Mouse (Mus musculus) heart, embryonic 15.5 days (tissue): ENCODE data around the gene Atp5d. TPM values are rescaled to one million over a fixed set of nuclear protein-coding genes. Genes with fewer than 3 reads are reported as not detected.

Experiments
- ATAC-seq: fragments of 200-750 bp; cut with Nextera tagmentation; replicated peaks from 2 replicates; pipeline ENCODE4 v1.8.0; 2017; ENCODE audit warnings: low read depth, moderate TSS enrichment; ENCODE audit not compliant: insufficient number of reproducible peaks, insufficient read depth, low FRiP score
- H3K27ac ChIP-seq: fragments of 300-500 bp; sonication (generic); 2 replicates; pipeline ENCODE4 v1.5.1; 2015; ENCODE audit warnings: mild to moderate bottlenecking, inconsistent platforms
- H3K27me3 ChIP-seq: fragments of 300-500 bp; sonication (generic); 2 replicates; pipeline ENCODE4 v1.6.1; 2015; ENCODE audit warnings: inconsistent platforms
- H3K36me3 ChIP-seq: fragments of 300-500 bp; sonication (generic); 2 replicates; pipeline ENCODE4 v1.6.1; 2015; ENCODE audit warnings: mild to moderate bottlenecking, inconsistent platforms
- H3K4me1 ChIP-seq: fragments of 300-500 bp; sonication (generic); replicated peaks from 2 replicates; pipeline ENCODE4 v1.6.1; 2015; ENCODE audit warnings: inconsistent platforms
- H3K4me2 ChIP-seq: fragments of 300-500 bp; sonication (generic); 2 replicates; pipeline ENCODE4 v1.6.1; 2015; ENCODE audit warnings: inconsistent platforms, mild to moderate bottlenecking, moderate library complexity
- H3K4me3 ChIP-seq: fragments of 300-500 bp; sonication (generic); 2 replicates; pipeline ENCODE4 v1.5.1; 2015; ENCODE audit warnings: mild to moderate bottlenecking, inconsistent platforms
- H3K9ac ChIP-seq: fragments of 300-500 bp; sonication (generic); 2 replicates; pipeline ENCODE4 v1.6.1; 2015; ENCODE audit warnings: mild to moderate bottlenecking, inconsistent platforms
- H3K9me3 ChIP-seq: fragments of 300-500 bp; sonication (generic); replicated peaks from 2 replicates; pipeline ENCODE4 v1.6.1; 2016; ENCODE audit warnings: inconsistent platforms
- WGBS: fragments of 180-500 bp; shearing (Covaris S2); methylation state at CpG from one replicate; pipeline ENCODE4 v1.1.7; 2015; ENCODE audit warnings: mixed read lengths; 5-methylcytosine and 5-hydroxymethylcytosine counted together
- polyA plus RNA-seq: library from polyadenylated mRNA; unstranded; fragments of >200 nt; fragmentation: Nextera tagmentation; extraction: Ambion mirVana; gene quantifications from 2 replicates; pipeline ENCODE4 v1.2.1, GENCODE M21; 2015

The Atp5d gene
- polyA plus RNA-seq, 1 experiment from 2014 or later: 962 TPM

DNA sequence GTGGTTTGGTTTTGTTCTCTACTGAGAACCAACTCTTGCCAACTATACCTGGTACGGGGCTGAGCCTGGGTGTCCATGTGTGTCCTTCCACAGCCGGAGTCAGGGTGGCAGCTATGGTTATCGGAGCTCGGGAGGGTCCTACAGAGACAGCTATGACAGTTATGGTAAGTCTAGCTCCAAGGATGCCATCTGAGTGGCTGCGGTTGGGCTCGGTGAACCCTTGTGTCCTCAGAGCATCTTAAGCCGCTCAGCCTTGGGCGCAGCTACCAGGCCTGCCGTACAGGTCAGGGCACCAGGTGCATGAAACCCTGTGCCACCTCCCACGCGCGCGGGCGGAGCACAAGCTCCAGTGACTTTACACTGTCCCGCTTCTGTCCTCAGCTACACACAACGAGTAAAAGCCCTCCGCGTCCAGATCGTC lies 32.2 kb downstream of the Atp5d start:
- Histone ChIP-seq H3K9ac (no peak overlapping the region), H3K4me1 (peaks cover 48% of the 10 kb centered on the region), H3K27ac (no peak overlapping the region), H3K4me3 (no peak overlapping the region), H3K36me3 (peaks cover 25% of the 10 kb centered on the region), H3K4me2 (no peak overlapping the region), H3K27me3 (no peaks in the 10 kb centered on the region), H3K9me3 (no peaks in the 10 kb centered on the region)
- 93% methylated on average over 19 of the region's 19 CpGs for WGBS
- no peak for ATAC-seq

DNA sequence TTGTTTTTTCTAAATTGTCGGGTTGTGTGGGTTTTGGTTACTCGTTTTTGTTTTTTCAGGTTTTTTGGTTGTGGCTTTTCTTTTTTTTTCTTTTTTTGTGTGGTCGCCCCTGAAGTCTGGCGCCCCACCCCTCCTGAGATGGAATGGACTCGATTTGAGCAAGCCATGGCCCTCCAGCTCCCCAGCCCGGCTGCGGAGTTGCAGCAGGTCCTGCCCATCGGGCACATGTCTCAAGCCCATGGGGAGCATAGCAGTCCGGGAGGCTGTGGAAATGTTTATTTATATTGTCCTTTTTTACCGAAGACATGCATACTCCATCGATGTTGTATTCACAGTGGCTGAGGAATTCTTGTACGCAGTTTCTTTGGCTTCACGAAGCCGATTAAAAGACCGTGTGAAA lies 32.8 kb downstream of the Atp5d start:
- no peak overlapping the region for H3K4me3 ChIP-seq
- no peaks in the 10 kb centered on the region for H3K27me3 ChIP-seq
- peaks cover 25% of the 10 kb centered on the region for H3K36me3 ChIP-seq
- ATAC-seq: no peak
- no peak overlapping the region for H3K9ac ChIP-seq
- 89% methylated on average over 15 of the region's 15 CpGs for WGBS
- no peaks in the 10 kb centered on the region for H3K9me3 ChIP-seq
- H3K4me1 ChIP-seq: peaks cover 45% of the 10 kb centered on the region
- H3K27ac ChIP-seq: no peak overlapping the region
- H3K4me2 ChIP-seq: no peak overlapping the region

DNA sequence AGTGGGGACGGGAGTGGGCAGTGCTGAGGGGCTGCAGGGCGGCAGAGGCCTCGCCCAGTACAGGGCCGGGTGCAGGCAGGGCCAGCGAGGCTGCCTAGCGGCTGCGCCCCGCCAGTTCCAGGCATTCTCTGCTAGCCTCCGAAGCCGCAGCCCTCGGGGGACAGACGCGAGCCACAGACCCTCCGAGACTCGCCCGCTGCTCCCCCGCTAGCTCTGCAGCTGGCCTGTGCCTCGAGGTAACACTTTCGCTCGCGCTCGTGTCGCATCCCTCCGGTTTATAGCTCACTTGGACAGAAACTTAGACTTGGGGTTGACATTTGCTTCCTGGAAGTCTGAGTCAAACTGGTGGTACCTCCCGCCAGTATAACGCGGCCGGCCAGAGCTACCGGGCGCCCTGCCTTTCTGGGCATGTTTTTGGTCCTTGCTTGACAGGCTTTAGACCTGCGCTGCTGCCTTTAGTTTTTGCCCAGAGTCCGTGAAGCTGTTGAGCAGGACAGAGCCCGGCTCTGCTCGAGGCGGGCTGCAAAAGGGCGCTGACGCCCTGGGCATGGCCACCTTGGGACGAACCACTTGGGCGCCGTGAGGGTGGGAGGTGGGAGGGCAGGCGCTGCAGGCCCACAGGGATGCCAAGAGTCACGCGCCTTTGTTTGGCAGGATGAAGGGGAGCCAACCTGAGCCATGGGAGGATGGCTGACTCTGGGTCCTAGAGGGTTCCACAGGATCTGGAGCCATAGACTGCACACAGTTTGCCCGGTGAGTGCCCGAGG lies 33.5 kb downstream of the Atp5d start:
- peak overlapping the region; percentile 88 for H3K27ac ChIP-seq
- H3K4me2 ChIP-seq: peak overlapping the region; percentile 76
- H3K4me1 ChIP-seq: peaks cover 39% of the 10 kb centered on the region
- peaks cover 25% of the 10 kb centered on the region for H3K36me3 ChIP-seq
- H3K4me3 ChIP-seq: peak overlapping the region; percentile 71; the same call in 1 of the 2 replicates
- WGBS: 83% methylated on average over 45 of the region's 45 CpGs
- 0 out of 2 replicates have a peak overlapping the region, but pooled peaks have one; percentile 66 for H3K9ac ChIP-seq
- no peak for ATAC-seq
- no peaks in the 10 kb centered on the region for H3K27me3 ChIP-seq
- H3K9me3 ChIP-seq: no peaks in the 10 kb centered on the region

DNA sequence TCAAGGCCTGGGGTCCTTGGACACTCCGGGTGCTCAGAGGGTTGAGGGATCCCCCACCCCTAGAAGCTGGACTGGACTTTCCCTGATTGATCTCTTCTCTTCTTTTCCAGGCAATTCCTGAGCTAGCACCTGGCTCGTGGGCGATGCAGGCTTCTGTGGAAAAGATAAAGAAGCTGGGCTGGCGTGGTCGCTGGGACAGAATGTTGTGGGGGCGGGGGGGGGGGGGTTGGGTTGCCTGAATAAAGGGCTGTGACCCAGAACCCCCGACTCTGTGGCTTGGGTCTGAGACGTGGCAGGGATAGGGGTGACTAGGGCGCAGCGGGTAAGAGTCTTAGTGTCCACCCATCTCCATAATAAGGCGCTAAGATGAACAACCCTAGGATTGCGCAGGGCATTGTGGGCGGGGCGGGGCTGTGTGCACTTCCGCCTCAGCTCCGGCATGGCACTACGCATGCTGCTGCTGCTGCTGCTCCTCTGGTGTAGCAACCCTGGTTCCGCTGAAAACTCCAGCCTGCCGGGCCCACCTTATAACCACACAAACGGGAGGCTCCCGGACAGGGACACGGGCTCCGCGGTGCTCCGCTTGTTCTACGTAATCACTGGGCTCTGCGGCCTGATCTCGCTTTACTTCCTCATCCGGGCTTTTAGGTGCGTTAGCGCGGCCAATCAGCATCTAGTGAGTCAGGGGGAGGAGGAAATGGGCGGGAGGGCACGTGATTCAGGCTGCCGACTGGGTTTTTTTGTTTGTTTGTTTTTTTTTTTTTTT lies 34.3 kb downstream of the Atp5d start, which contains the start of gene 1600002K03Rik:
1600002K03Rik (plus strand) TSS at position 418 of the 766 bp plus-strand sequence.
- ATAC-seq: peak; percentile 58
- Histone ChIP-seq H3K27me3 (no peaks in the 10 kb centered on the region), H3K36me3 (peaks cover 25% of the 10 kb centered on the region), H3K9me3 (no peaks in the 10 kb centered on the region), H3K27ac (peak within 1 kb of the TSS; percentile 88), H3K4me3 (peak within 1 kb of the TSS; percentile 71), H3K4me1 (peaks cover 39% of the 10 kb centered on the region), H3K9ac (peak within 1 kb of the TSS; percentile 66), H3K4me2 (peak within 1 kb of the TSS; percentile 76)
- WGBS: 4% methylated on average over 35 of the region's 35 CpGs

DNA sequence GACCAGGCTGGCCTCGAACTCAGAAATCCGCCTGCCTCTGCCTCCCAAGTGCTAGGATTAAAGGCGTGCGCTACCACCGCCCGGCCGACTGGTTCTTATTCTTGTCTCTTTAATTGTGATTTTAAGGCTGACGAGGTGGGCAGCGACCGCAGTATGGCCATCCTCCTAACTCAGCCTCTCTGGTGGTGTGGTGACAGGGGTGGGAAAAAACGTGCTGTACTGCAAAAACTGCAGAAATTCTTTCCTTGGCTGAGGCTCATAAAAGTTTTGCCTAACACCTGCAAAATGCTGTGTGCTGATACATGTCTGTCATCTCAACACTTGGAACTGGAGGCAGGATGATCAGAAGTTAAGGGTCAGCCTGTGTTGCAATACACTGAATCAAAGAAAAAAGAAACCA lies 34.9 kb downstream of the Atp5d start:
- H3K36me3 ChIP-seq: peaks cover 25% of the 10 kb centered on the region
- 5% methylated on average over 11 of the region's 11 CpGs for WGBS
- H3K9me3 ChIP-seq: no peaks in the 10 kb centered on the region
- H3K4me2 ChIP-seq: peak overlapping the region; percentile 76
- ATAC-seq: no peak
- peaks cover 44% of the 10 kb centered on the region for H3K4me1 ChIP-seq
- peak overlapping the region; percentile 88 for H3K27ac ChIP-seq
- peak overlapping the region; percentile 71 for H3K4me3 ChIP-seq
- no peaks in the 10 kb centered on the region for H3K27me3 ChIP-seq
- peak overlapping the region; percentile 66 for H3K9ac ChIP-seq

DNA sequence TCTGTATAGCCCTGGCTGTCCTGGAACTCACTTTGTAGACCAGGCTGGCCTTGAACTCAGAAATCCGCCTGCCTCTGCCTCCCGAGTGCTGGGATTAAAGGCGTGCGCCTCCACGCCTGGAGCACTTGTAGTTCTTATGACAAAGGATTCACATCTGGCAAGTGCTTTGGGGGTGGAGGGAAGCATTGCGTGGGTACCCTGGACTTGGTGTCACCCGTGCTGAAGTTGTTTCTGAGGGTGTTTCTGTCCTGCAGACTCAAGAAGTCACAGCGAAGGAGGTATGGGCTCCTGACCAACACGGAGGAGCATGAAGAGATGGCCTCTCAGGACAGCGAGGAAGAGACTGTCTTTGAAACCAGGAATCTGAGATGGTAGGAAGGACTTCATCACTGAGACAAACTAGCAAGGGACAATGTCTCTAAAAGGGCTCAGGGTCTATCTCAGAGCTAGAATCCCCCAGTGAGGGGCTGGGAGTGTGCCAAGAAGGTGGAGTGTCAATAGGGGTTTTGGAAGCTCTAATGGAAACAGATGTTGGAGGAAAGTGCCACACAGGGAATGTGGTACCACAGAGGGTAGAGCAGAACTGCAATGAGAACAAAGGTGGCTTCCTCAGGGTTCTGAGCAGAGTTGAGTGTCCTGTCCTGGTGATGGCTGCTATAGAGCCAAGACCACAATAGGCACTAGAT lies 35.7 kb downstream of the Atp5d start:
- H3K9ac ChIP-seq: no peak overlapping the region
- 84% methylated on average over 10 of the region's 10 CpGs for WGBS
- H3K4me2 ChIP-seq: no peak overlapping the region
- ATAC-seq: no peak
- H3K27ac ChIP-seq: no peak overlapping the region
- H3K27me3 ChIP-seq: no peaks in the 10 kb centered on the region
- no peak overlapping the region for H3K4me3 ChIP-seq
- peaks cover 41% of the 10 kb centered on the region for H3K4me1 ChIP-seq
- peaks cover 25% of the 10 kb centered on the region for H3K36me3 ChIP-seq
- no peaks in the 10 kb centered on the region for H3K9me3 ChIP-seq

DNA sequence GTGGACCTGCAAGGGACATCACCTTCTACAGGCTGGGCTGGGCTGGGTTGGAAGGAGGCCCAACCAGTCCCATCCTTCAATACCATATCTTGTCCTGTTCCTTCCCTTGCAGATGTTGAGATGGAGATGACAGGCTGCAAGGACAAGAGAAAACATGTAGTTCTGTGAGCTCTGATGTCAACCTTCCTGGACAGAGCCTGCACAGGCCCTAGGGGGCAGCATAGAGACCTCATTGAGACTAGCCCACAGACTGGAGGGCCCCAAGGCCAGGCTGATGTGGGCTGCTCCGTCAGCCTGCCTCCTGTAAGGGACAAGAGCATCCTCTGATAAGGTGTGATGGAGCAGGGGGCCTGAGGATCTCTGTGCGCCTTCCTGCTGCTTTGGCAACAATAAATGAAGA lies 36.3 kb downstream of the Atp5d start:
- Histone ChIP-seq H3K27me3 (no peaks in the 10 kb centered on the region), H3K27ac (no peak overlapping the region), H3K9ac (no peak overlapping the region), H3K36me3 (peaks cover 25% of the 10 kb centered on the region), H3K4me1 (peaks cover 38% of the 10 kb centered on the region), H3K4me2 (no peak overlapping the region), H3K4me3 (no peak overlapping the region), H3K9me3 (no peaks in the 10 kb centered on the region)
- WGBS: 43% methylated on average over 2 of the region's 2 CpGs
- ATAC-seq: no peak

DNA sequence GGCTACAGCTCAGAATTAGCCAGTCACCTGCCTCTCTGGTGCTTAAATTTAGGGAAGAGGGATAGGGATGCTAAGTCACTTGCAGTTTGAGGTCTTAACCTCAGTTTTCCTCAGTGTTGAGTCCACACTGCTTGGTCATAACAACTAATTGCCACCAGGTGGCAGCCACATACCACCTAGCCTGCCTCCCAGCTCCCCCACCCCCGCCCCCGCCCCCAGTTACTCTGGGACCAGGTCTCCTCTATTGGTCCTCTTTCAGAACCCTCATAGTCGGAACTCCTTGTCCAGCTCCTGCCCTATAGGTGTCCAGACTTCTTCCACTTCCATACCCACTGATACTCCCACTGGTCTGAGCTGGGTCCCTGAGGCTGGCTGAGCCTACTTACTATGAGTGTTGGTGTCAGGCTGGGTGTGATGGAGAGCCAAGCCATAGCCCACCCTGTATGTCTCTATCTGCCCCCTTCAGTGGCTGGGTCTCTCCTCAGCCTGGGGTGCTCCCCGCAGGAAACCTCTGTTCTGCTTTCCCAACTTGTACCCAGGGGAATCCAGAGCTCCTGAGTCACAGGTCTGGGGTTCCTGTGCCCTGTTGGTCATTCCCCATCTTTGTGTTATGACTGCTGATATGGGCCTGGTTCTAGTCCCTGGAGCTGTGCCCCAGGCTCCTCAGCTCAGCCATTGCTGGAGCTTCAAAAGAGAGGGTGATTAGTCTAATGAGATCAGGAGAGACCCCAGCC lies 37.3 kb downstream of the Atp5d start:
- no peaks in the 10 kb centered on the region for H3K27me3 ChIP-seq
- WGBS: 17% methylated on average over 4 of the region's 4 CpGs
- H3K4me1 ChIP-seq: peaks cover 43% of the 10 kb centered on the region
- peaks cover 15% of the 10 kb centered on the region for H3K36me3 ChIP-seq
- no peaks in the 10 kb centered on the region for H3K9me3 ChIP-seq
- H3K4me3 ChIP-seq: no peak overlapping the region
- H3K9ac ChIP-seq: no peak overlapping the region
- H3K27ac ChIP-seq: no peak overlapping the region
- no peak for ATAC-seq
- no peak overlapping the region for H3K4me2 ChIP-seq

DNA sequence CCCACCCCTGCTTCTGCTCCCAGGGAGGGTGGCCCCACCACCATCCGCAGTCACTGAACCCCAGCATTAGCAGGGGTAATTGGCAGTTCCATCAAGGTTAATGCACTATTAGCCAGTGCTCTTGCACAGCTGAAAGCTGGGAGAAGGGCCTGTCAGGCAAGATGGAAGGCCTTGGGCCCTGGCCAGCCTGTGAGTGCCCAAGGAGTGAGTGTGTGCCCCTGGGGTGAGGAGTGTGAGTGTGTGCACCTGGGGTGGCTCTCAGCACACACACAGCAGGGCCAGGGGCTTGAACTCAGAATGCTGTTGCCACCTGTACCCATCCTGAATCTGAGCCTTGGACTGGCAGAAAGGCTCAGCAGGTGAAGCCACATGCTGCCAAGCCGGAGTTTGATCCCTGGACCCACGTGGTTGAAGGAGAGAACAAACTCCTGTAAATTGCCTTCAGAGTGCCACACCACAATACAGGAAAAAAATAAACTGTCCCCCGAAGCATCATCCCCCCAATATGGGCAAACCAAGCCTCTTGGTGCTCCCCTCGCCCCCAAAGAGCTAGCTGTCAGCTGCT lies 37.9 kb downstream of the Atp5d start:
- H3K9ac ChIP-seq: no peak overlapping the region
- WGBS: 85% methylated on average over 5 of the region's 5 CpGs
- ATAC-seq: no peak
- H3K36me3 ChIP-seq: peaks cover 9% of the 10 kb centered on the region
- H3K27me3 ChIP-seq: no peaks in the 10 kb centered on the region
- no peak overlapping the region for H3K4me3 ChIP-seq
- H3K27ac ChIP-seq: no peak overlapping the region
- H3K4me1 ChIP-seq: peaks cover 48% of the 10 kb centered on the region
- H3K9me3 ChIP-seq: no peaks in the 10 kb centered on the region
- no peak overlapping the region for H3K4me2 ChIP-seq

DNA sequence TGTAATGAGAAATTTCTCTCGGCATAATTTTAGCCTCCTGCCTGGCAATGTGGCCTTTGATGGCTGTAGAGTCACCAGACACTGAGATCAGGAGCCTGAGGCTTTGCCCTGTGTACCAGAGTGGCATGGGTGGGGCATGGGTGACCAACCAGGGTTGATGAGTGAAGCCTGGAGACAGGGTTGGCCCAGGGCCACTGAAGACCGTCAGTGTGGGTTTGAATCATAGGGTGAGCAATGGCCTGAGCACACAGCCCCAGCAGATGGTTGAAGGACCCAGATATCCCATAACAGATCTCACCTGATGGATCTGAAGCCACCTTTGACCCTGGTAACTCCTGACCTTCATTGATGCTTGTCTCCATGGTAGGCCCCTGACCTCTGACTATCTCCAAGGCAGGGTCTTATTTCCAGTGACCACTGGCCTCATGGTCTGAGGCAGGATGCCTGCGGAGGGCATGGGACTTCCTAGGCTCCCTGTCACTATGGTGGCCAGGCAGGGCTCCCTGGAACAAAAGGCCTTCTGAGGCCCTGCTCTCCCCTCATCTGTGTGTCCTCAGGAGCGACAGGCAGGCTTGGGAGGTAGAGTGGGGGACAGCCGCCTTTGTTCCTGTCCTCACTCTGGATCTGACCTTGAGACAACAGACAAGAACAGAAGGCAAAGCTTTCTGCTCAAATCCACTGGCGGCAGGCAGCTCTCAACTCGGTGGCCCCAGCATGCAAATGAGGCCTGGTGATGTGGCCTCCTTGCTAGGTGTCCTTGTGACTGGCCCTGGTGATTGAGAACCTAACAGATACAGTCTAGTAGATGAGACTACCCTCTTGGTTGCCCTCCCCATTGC lies 39.2 kb downstream of the Atp5d start:
- peak overlapping the region; percentile 33; the same call in 1 of the 2 replicates for H3K27ac ChIP-seq

More for the DNA sequence above, 39.2 kb downstream of the Atp5d start:
- Histone ChIP-seq H3K4me1 (peaks cover 38% of the 10 kb centered on the region), H3K4me2 (no peak overlapping the region), H3K27me3 (no peaks in the 10 kb centered on the region), H3K36me3 (no peaks in the 10 kb centered on the region), H3K4me3 (no peak overlapping the region), H3K9ac (no peak overlapping the region; the same call in 1 of the 2 replicates), H3K9me3 (no peaks in the 10 kb centered on the region)
- 63% methylated on average over 7 of the region's 7 CpGs for WGBS
- no peak for ATAC-seq
